Mouse (Mus musculus) ES-Bruce4 (cell line): ENCODE measurements around the gene Mterf1a. TPM values are rescaled to one million over a fixed set of nuclear protein-coding genes. Genes with fewer than 3 reads are reported as not detected.

Experiments used
- H3K27ac ChIP-seq: 2 replicates; pipeline ENCODE4 v1.5.1; 2012; ENCODE audit warnings: low read length, inconsistent platforms; ENCODE audit not compliant: insufficient read depth
- H3K27me3 ChIP-seq: 2 replicates; pipeline ENCODE4 v1.6.1; 2012; ENCODE audit warnings: mild to moderate bottlenecking, low read length, inconsistent platforms; ENCODE audit not compliant: control insufficient read depth, poor library complexity, insufficient read depth, severe bottlenecking
- H3K36me3 ChIP-seq: 2 replicates; pipeline ENCODE4 v1.6.1; 2012; ENCODE audit warnings: inconsistent platforms, mild to moderate bottlenecking, low read length, moderate library complexity; ENCODE audit not compliant: control insufficient read depth, poor library complexity, insufficient read depth, severe bottlenecking
- H3K4me1 ChIP-seq: one replicate; pipeline ENCODE4 v1.8.1; 2011; ENCODE audit warnings: low read length; ENCODE audit not compliant: control insufficient read depth, insufficient read depth
- H3K4me3 ChIP-seq: 2 replicates; pipeline ENCODE4 v1.5.1; 2011; ENCODE audit warnings: low read depth, mild to moderate bottlenecking, low read length
- H3K9ac ChIP-seq: 2 replicates; pipeline ENCODE4 v1.6.1; 2012; ENCODE audit warnings: low read depth, mild to moderate bottlenecking, inconsistent platforms; ENCODE audit not compliant: poor library complexity, severe bottlenecking
- H3K9me3 ChIP-seq: replicated peaks from 2 replicates; pipeline ENCODE4 v1.6.1; 2012; ENCODE audit warnings: mild to moderate bottlenecking, low read length, inconsistent platforms; ENCODE audit not compliant: control insufficient read depth, poor library complexity, insufficient read depth, severe bottlenecking
- CTCF ChIP-seq: IDR thresholded peaks from one replicate; pipeline ENCODE4 v1.8.1; 2011; ENCODE audit warnings: low read depth, low read length
- EP300 ChIP-seq: IDR thresholded peaks from 2 replicates; pipeline ENCODE4 v1.6.1; 2011; ENCODE audit warnings: low read depth, low read length; ENCODE audit not compliant: insufficient read depth
- POLR2A ChIP-seq: IDR thresholded peaks from one replicate; pipeline ENCODE4 v1.8.1; 2011; ENCODE audit warnings: low read length; ENCODE audit not compliant: insufficient read depth
- polyA plus RNA-seq: library from polyadenylated mRNA; stranded (reverse); fragments of >200 nt; gene quantifications from 2 replicates; pipeline ENCODE4 v1.2.4, GENCODE M21; 2011; ENCODE audit warnings: low read depth; ENCODE audit not compliant: missing spikeins, insufficient read depth, insufficient read length

Gene Mterf1a
- polyA plus RNA-seq, 1 experiment = 8.3 TPM

- Histone ChIP-seq H3K4me1 (no peaks in the 10 kb centered on the region), H3K9me3 (no peaks in the 10 kb centered on the region), H3K36me3 (no peaks in the 10 kb centered on the region), H3K27ac (no peak overlapping the region), H3K27me3 (no peaks in the 10 kb centered on the region), H3K9ac (no peak overlapping the region), H3K4me3 (no peak overlapping the region)
- TF ChIP-seq POLR2A (no peak), EP300 (no peak), CTCF (no peak)
Observed at GRCm38 (mm10) chr5:3935266-3935665, 41.5 kb upstream of the Mterf1a start.

DNA sequence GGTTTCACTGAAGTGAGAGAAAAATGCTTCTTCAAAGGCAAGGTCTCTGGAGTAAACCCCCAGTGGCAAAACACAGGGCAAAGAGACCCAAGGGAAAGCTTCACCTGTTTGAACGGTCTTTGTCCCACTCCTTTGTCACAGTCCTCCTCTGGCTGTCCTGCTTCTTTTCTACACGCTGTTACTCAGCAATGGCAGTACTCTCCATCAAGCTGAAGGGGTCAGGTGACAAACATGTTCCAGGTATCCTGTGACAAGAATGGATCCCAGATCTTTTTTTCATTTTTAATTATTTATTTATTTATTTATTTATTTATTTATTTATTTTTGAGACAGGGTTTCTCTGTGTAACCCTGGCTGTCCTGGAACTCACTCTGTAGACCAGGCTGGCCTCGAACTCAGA lies 39.8 kb upstream of the Mterf1a start:
- no peak overlapping the region for H3K4me3 ChIP-seq
- H3K27me3 ChIP-seq = no peaks in the 10 kb centered on the region
- H3K4me1 ChIP-seq = no peaks in the 10 kb centered on the region
- no peak overlapping the region for H3K9ac ChIP-seq
- no peaks in the 10 kb centered on the region for H3K36me3 ChIP-seq
- TF ChIP-seq CTCF (no peak), POLR2A (no peak)
- H3K27ac ChIP-seq = no peak overlapping the region
- H3K9me3 ChIP-seq = no peaks in the 10 kb centered on the region

DNA sequence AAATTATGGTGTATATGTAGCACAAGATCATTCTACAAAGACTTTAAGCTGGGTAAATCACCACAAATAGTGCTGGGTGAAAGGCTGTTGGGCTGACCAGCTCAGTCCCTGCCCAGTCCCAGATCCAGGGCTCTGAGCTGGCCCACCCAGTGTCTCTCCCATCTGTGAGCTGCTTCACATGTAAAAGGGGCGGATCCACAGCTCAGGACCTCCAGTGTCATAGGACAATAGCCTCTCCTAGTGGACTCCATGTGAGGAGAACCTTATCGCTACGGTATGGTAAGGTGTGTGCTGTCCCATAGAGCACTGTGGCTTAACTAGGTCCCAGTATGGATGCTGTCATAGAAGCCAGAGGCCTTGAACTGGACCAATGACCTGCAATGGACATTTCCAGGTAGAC lies 37.9 kb upstream of the Mterf1a start:
- TF ChIP-seq EP300 (no peak), CTCF (no peak), POLR2A (no peak)
- H3K9ac ChIP-seq = no peak overlapping the region
- H3K4me1 ChIP-seq = no peaks in the 10 kb centered on the region
- H3K9me3 ChIP-seq = no peaks in the 10 kb centered on the region
- no peaks in the 10 kb centered on the region for H3K27me3 ChIP-seq
- H3K27ac ChIP-seq = no peak overlapping the region
- no peak overlapping the region for H3K4me3 ChIP-seq
- H3K36me3 ChIP-seq = no peaks in the 10 kb centered on the region

- TF ChIP-seq CTCF (no peak), POLR2A (no peak), EP300 (no peak)
- no peak overlapping the region for H3K27ac ChIP-seq
- H3K27me3 ChIP-seq = no peaks in the 10 kb centered on the region
- no peaks in the 10 kb centered on the region for H3K36me3 ChIP-seq
- H3K4me1 ChIP-seq = no peaks in the 10 kb centered on the region
- no peak overlapping the region for H3K4me3 ChIP-seq
- H3K9me3 ChIP-seq = no peaks in the 10 kb centered on the region
- H3K9ac ChIP-seq = no peak overlapping the region
Observed at GRCm38 (mm10) chr5:3930760-3931159, 37.0 kb upstream of the Mterf1a start.

GRCm38 (mm10) chr5:3928690-3929046 lies 34.9 kb upstream of the Mterf1a start:
- H3K27ac ChIP-seq = no peak overlapping the region
- no peaks in the 10 kb centered on the region for H3K4me1 ChIP-seq
- H3K36me3 ChIP-seq = no peaks in the 10 kb centered on the region
- H3K27me3 ChIP-seq = no peaks in the 10 kb centered on the region
- H3K9me3 ChIP-seq = no peaks in the 10 kb centered on the region
- TF ChIP-seq EP300 (no peak), CTCF (no peak), POLR2A (no peak)
- peak overlapping the region; percentile 97 for H3K9ac ChIP-seq
- H3K4me3 ChIP-seq = peak overlapping the region; percentile 99

- no peaks in the 10 kb centered on the region for H3K9me3 ChIP-seq
- H3K27me3 ChIP-seq = no peaks in the 10 kb centered on the region
- peak within 1 kb of the TSS; percentile 30; the same call in 1 of the 2 replicates for H3K27ac ChIP-seq
- no peaks in the 10 kb centered on the region for H3K36me3 ChIP-seq
- H3K4me3 ChIP-seq = peak within 1 kb of the TSS; percentile 99
- H3K4me1 ChIP-seq = no peaks in the 10 kb centered on the region
- peak within 1 kb of the TSS; percentile 97 for H3K9ac ChIP-seq
- TF ChIP-seq CTCF (no peak), POLR2A (peak; percentile 36), EP300 (no peak)
Observed at GRCm38 (mm10) chr5:3927801-3928689, 34.3 kb upstream of the Mterf1a start, which contains the start of gene Akap9. Gene Akap9, plus strand, starts transcription at chr5:3928054.
